Mouse (Mus musculus) limb, embryonic 10.5 days (tissue): ENCODE data around the gene Itgad. TPM values are rescaled to one million over a fixed set of nuclear protein-coding genes. Genes with fewer than 3 reads are reported as not detected.

Experiments used
- DNase-seq: peaks from one replicate; pipeline ENCODE4 v3.0.0-alpha.2; 2017; ENCODE audit warnings: low spot score
- H3K27ac ChIP-seq: fragments of 300-500 bp; sonication (generic); 2 replicates; pipeline ENCODE4 v1.5.1; 2016; ENCODE audit warnings: mild to moderate bottlenecking
- H3K27me3 ChIP-seq: fragments of 300-500 bp; sonication (generic); 2 replicates; pipeline ENCODE4 v1.6.1; 2016; ENCODE audit warnings: low read depth, mild to moderate bottlenecking; ENCODE audit not compliant: poor library complexity, severe bottlenecking
- H3K36me3 ChIP-seq: fragments of 300-500 bp; sonication (generic); 2 replicates; pipeline ENCODE4 v1.6.1; 2016; ENCODE audit warnings: mild to moderate bottlenecking, moderate library complexity
- H3K4me1 ChIP-seq: fragments of 300-500 bp; sonication (generic); 2 replicates; pipeline ENCODE4 v1.6.1; 2016
- H3K4me3 ChIP-seq: fragments of 300-500 bp; sonication (generic); 2 replicates; pipeline ENCODE4 v1.5.1; 2016; ENCODE audit warnings: mild to moderate bottlenecking, moderate library complexity
- H3K9me3 ChIP-seq: fragments of 300-500 bp; sonication (generic); replicated peaks from 2 replicates; pipeline ENCODE4 v1.6.1; 2016; ENCODE audit warnings: mild to moderate bottlenecking
- WGBS: fragments of 180-500 bp; shearing (Covaris S2); methylation state at CpG from one replicate; pipeline ENCODE4 v1.1.7; 2016; 5-methylcytosine and 5-hydroxymethylcytosine counted together
- polyA plus RNA-seq: library from polyadenylated mRNA; unstranded; fragments of >200 nt; fragmentation: Nextera tagmentation; extraction: Ambion mirVana; gene quantifications from 2 replicates; pipeline ENCODE4 v1.2.1, GENCODE M21; 2016

Gene Itgad
- polyA plus RNA-seq, 1 experiment from 2014 or later, result not detected

- Histone ChIP-seq H3K4me1 (peaks cover 23% of the 10 kb centered on the region), H3K4me3 (peak overlapping the region; percentile 45), H3K9me3 (no peaks in the 10 kb centered on the region), H3K27me3 (peaks cover 9% of the 10 kb centered on the region; the same call in 1 of the 2 replicates), H3K36me3 (peaks cover 2% of the 10 kb centered on the region; the same call in 1 of the 2 replicates), H3K27ac (peak overlapping the region; percentile 28)
- no peak for DNase-seq
- 45% methylated on average over 12 of the region's 12 CpGs for WGBS
Observed at GRCm38 (mm10) chr7:128251946-128252345, 97.8 kb downstream of the Itgad start.

GRCm38 (mm10) chr7:128252609-128253008, 98.4 kb downstream of the Itgad start:
- peak; percentile 71 for DNase-seq
- 9% methylated on average over 24 of the region's 24 CpGs for WGBS

GRCm38 (mm10) chr7:128254978-128255377, 100.8 kb downstream of the Itgad start:
- Histone ChIP-seq H3K4me3 (no peak overlapping the region), H3K27me3 (peaks cover 9% of the 10 kb centered on the region; the same call in 1 of the 2 replicates), H3K4me1 (peaks cover 21% of the 10 kb centered on the region), H3K27ac (no peak overlapping the region), H3K9me3 (no peaks in the 10 kb centered on the region), H3K36me3 (no peaks in the 10 kb centered on the region)
- WGBS, result 62% methylated on average over 2 of the region's 2 CpGs
- no peak for DNase-seq

More at GRCm38 (mm10) chr7:128252609-128253008, 98.4 kb downstream of the Itgad start:
- Histone ChIP-seq H3K36me3 (peaks cover 2% of the 10 kb centered on the region; the same call in 1 of the 2 replicates), H3K4me1 (peaks cover 20% of the 10 kb centered on the region), H3K27me3 (peaks cover 9% of the 10 kb centered on the region; the same call in 1 of the 2 replicates), H3K4me3 (peak overlapping the region; percentile 45), H3K27ac (peak overlapping the region; percentile 28), H3K9me3 (no peaks in the 10 kb centered on the region)

- no peaks in the 10 kb centered on the region for H3K36me3 ChIP-seq
- H3K4me1 ChIP-seq, result peaks cover 21% of the 10 kb centered on the region
- WGBS, result 88% methylated on average over 5 of the region's 5 CpGs
- H3K27ac ChIP-seq, result no peak overlapping the region
- peaks cover 9% of the 10 kb centered on the region; the same call in 1 of the 2 replicates for H3K27me3 ChIP-seq
- no peaks in the 10 kb centered on the region for H3K9me3 ChIP-seq
- no peak overlapping the region for H3K4me3 ChIP-seq
- no peak for DNase-seq
Observed at GRCm38 (mm10) chr7:128255757-128256156, 101.6 kb downstream of the Itgad start.

- peaks cover 5% of the 10 kb centered on the region; the same call in 1 of the 2 replicates for H3K27me3 ChIP-seq
- H3K36me3 ChIP-seq, result no peaks in the 10 kb centered on the region
- peaks cover 19% of the 10 kb centered on the region for H3K4me1 ChIP-seq
- no peak for DNase-seq
- H3K9me3 ChIP-seq, result no peaks in the 10 kb centered on the region
- no peak overlapping the region for H3K4me3 ChIP-seq
- 75% methylated on average over 5 of the region's 5 CpGs for WGBS
- H3K27ac ChIP-seq, result no peak overlapping the region
Observed at GRCm38 (mm10) chr7:128256783-128257334, 102.7 kb downstream of the Itgad start.

GRCm38 (mm10) chr7:128265411-128265810, 111.2 kb downstream of the Itgad start, which contains the start of gene Slc5a2:
Gene Slc5a2, plus strand, starts transcription at chr7:128265657.
- DNase-seq, result no peak
- 86% methylated on average over 6 of the region's 6 CpGs for WGBS

GRCm38 (mm10) chr7:128266056-128266455, 111.9 kb downstream of the Itgad start:
- Histone ChIP-seq H3K36me3 (peaks cover 8% of the 10 kb centered on the region), H3K27me3 (no peaks in the 10 kb centered on the region), H3K27ac (no peak overlapping the region), H3K4me3 (no peak overlapping the region), H3K9me3 (no peaks in the 10 kb centered on the region), H3K4me1 (0 out of 2 replicates have a peak, but pooled peaks cover 5% of the 10 kb centered on the region)
- DNase-seq, result no peak
- 84% methylated on average over 5 of the region's 5 CpGs for WGBS

More at GRCm38 (mm10) chr7:128265411-128265810, 111.2 kb downstream of the Itgad start, which contains the start of gene Slc5a2:
- H3K27me3 ChIP-seq, result no peaks in the 10 kb centered on the region
- H3K36me3 ChIP-seq, result peaks cover 3% of the 10 kb centered on the region
- H3K9me3 ChIP-seq, result no peaks in the 10 kb centered on the region
- H3K4me1 ChIP-seq, result 0 out of 2 replicates have a peak, but pooled peaks cover 3% of the 10 kb centered on the region
- H3K27ac ChIP-seq, result no peak within 1 kb of the TSS
- no peak within 1 kb of the TSS for H3K4me3 ChIP-seq

- Histone ChIP-seq H3K27ac (no peak overlapping the region), H3K4me3 (no peak overlapping the region), H3K4me1 (0 out of 2 replicates have a peak, but pooled peaks cover 5% of the 10 kb centered on the region), H3K36me3 (peaks cover 22% of the 10 kb centered on the region), H3K9me3 (no peaks in the 10 kb centered on the region), H3K27me3 (no peaks in the 10 kb centered on the region)
- WGBS, result 64% methylated on average over 13 of the region's 13 CpGs
- no peak for DNase-seq
Observed at GRCm38 (mm10) chr7:128267391-128267790, 113.2 kb downstream of the Itgad start.

- Histone ChIP-seq H3K4me3 (no peak overlapping the region), H3K27me3 (no peaks in the 10 kb centered on the region), H3K4me1 (0 out of 2 replicates have a peak, but pooled peaks cover 5% of the 10 kb centered on the region), H3K9me3 (no peaks in the 10 kb centered on the region), H3K27ac (no peak overlapping the region), H3K36me3 (peaks cover 26% of the 10 kb centered on the region)
- 82% methylated on average over 7 of the region's 7 CpGs for WGBS
- DNase-seq, result no peak
Observed at GRCm38 (mm10) chr7:128267813-128268212, 113.6 kb downstream of the Itgad start.

- Histone ChIP-seq H3K36me3 (peaks cover 52% of the 10 kb centered on the region), H3K27me3 (no peaks in the 10 kb centered on the region), H3K4me1 (0 out of 2 replicates have a peak, but pooled peaks cover 5% of the 10 kb centered on the region), H3K9me3 (no peaks in the 10 kb centered on the region), H3K27ac (no peak overlapping the region), H3K4me3 (no peak overlapping the region)
- no peak for DNase-seq
- 47% methylated on average over 13 of the region's 13 CpGs for WGBS
Observed at GRCm38 (mm10) chr7:128270431-128270850, 116.3 kb downstream of the Itgad start.

- Histone ChIP-seq H3K36me3 (peaks cover 63% of the 10 kb centered on the region), H3K4me1 (0 out of 2 replicates have a peak, but pooled peaks cover 5% of the 10 kb centered on the region), H3K9me3 (no peaks in the 10 kb centered on the region), H3K27ac (no peak overlapping the region), H3K27me3 (no peaks in the 10 kb centered on the region), H3K4me3 (no peak overlapping the region)
- no peak for DNase-seq
- 97% methylated on average over 9 of the region's 9 CpGs for WGBS
Observed at GRCm38 (mm10) chr7:128271496-128271895, 117.3 kb downstream of the Itgad start.
